Mouse (Mus musculus) adrenal gland, postnatal 14 days (tissue): ENCODE results near the gene Eif4g3. TPM values are rescaled to one million over a fixed set of nuclear protein-coding genes. Genes with fewer than 3 reads are reported as not detected.

Source experiments
- DNase-seq: peaks from one replicate; pipeline ENCODE4 v3.0.0; 2021; ENCODE audit warnings: mixed read lengths
- total RNA-seq: library from RNA; stranded (reverse); gene quantifications from 2 replicates; pipeline ENCODE4 v1.2.3, GENCODE M21; 2021

Gene Eif4g3
- total RNA-seq, 1 experiment from 2014 or later: 104 TPM

- DNase-seq: no peak
These were observed 70.8 kb downstream of the Eif4g3 start for GRCm38 (mm10) chr4:138063372-138064265.

GRCm38 (mm10) chr4:138064882-138065592 is 72.2 kb downstream of the Eif4g3 start:
- no peak for DNase-seq

- DNase-seq: no peak
These were observed 72.9 kb downstream of the Eif4g3 start for GRCm38 (mm10) chr4:138065593-138066169.

- no peak for DNase-seq
These were observed 73.6 kb downstream of the Eif4g3 start for GRCm38 (mm10) chr4:138066421-138066820.

DNA sequence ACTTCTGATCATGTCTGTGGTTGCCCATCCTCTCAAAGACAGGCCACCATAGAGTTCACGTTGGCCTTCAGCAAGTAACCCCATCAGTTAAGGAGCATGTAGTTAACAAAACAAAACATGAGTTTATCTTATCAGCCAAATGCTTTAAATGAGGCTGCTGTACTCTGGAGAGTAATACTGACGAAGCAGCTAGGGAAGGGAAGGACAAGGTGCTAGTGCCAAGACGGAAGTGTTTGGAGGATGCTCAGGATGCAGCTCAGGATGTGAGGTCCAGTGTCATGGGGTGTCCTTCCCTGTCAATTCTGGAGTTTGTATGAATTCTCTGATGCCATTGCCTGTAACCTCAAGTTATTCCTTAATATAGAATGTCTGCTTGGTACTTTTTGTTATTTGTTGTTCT is 75.0 kb downstream of the Eif4g3 start:
- no peak for DNase-seq

- peak; percentile 56 for DNase-seq
These were observed 75.8 kb downstream of the Eif4g3 start for GRCm38 (mm10) chr4:138068598-138068997.

DNA sequence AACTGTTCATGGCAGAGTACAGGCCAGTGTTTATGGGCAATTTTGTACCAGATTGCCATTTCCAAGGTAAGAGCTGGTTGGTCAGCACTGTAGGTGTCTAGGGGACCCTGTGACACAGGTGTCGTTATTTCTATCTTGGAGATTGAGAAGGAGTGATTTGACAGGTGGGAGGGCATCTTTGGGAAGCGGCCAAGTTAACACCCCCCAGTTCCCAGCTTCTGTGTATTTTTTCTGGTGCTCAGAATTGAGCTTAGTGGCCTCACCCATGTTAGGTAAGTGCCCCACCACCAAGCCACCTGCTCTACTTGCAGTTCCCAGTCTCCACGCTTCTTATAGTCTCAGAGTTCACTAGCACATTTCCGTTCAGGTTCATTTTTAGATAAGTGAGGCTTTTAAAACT is 76.5 kb downstream of the Eif4g3 start:
- no peak for DNase-seq

GRCm38 (mm10) chr4:138071497-138071896 is 78.7 kb downstream of the Eif4g3 start:
- DNase-seq: no peak

- no peak for DNase-seq
These were observed 80.3 kb downstream of the Eif4g3 start for GRCm38 (mm10) chr4:138073086-138073485.

DNA sequence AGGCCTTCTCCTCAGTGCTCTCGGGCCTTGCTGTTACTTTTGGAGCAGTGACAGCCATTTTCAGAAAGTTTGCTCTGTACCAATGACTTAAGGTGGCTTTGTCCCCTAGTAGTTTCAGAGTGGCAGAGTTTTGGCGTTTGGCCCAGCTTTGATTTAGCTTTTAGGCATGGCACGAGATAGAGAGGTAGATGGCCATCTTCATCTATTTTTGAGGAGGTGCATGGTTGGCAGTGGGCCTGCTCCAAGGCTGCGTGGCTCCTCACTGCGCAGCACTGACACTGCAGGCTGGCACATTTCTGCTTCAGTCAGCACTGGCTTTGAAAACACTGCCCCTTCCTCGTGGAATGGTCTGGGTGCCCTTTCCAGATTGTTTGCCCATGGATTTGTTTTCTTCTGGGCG is 80.7 kb downstream of the Eif4g3 start:
- DNase-seq: peak; percentile 55

DNA sequence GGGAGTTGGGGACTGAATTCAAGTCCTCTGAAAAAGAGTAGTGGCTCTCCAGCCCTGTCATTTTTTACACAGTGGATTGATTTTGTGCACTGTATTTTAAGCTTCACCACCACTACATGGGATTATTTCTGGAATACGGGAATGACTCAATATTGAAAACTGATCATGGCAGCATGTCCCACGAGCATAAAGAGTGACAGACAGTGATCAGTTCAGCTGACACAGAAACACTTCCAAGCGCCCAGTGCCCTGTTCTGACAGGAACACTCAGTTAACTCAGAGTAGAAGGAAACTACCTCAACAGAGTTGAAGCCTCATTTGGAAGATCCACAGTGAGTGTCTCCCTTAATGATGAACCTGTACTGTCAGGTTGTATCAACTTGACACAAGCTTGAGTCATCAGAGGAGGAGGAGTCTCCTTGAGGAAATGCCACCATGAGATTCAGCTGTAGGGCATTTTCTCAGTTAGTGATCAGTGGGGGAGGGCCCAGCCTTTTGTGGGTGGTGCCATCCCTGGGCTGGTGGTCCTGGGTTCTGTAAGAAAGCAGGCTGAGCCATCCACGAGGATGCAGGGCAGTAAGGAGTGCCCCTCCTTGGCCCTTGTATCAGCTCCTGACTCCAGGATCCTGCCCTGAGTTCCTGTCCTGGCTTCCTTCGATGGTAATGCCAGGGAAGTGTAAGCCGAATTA is 82.2 kb downstream of the Eif4g3 start:
- no peak for DNase-seq

DNA sequence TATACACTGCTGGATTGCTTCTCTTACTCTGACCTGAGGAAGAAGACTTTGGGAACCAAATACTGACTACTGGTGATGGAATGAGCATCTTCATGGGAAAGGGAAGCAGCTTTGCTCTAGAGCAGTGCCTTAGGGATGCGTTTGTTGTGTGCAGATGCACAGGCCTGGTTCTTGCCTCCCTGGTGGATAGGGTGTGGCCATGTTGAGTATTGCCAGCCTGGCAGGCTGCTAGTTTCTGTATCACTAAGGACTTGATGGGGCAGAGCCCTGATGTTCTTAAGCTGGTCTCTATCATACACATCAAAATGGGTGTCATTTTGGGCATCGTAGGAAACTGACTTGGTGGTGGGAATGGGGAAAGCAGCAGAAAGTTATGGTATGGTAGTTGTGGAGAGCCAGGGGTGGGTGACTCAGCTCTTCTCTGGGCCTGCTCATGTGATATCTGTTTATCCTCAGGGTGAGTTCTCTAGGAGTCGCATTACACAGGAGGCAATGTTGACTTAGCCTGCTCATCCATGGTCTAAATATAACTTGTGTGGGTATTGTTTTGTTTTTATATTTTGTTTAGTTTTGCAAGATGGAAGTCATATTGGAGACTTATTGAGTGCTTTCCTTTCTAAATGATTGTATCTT is 85.0 kb downstream of the Eif4g3 start:
- DNase-seq: no peak

DNA sequence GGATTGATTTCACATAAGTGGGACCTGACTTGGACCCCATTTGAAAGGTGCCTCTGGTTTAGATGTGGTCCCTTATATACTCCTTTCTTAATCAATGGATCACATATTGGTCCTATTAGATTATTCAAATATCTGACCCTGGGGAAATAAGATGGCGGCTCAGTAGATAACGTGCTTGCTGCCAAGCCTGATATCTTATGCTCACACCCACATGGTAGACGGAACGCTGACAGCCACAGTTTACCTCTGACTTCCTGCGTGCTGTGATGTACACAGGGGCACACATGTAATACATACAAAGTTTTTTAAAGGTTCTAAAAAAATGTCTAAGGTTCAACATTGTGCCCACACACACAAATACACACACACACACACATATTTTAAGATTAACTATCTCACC is 86.4 kb downstream of the Eif4g3 start:
- DNase-seq: no peak

- no peak for DNase-seq
These were observed 89.6 kb downstream of the Eif4g3 start for GRCm38 (mm10) chr4:138082466-138082865.

DNA sequence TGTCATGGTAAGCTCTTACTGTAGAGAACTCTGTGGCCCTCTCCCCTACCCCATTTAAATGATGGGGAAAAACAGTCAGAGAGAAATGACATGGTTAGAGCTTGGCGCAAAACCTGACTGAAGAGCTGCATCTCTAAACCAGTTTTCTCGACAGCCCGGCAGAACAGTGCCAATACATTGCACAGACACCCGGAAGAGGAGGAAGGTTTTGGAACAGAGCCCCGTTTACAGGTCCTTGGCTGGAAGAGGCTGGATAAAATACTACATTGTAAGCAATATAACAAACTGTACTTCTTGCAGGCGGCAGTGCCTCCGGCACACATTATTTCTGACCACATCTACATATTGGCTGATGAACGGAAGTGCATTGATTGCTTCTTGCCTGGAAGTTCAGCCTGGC is 91.3 kb downstream of the Eif4g3 start:
- no peak for DNase-seq

DNA sequence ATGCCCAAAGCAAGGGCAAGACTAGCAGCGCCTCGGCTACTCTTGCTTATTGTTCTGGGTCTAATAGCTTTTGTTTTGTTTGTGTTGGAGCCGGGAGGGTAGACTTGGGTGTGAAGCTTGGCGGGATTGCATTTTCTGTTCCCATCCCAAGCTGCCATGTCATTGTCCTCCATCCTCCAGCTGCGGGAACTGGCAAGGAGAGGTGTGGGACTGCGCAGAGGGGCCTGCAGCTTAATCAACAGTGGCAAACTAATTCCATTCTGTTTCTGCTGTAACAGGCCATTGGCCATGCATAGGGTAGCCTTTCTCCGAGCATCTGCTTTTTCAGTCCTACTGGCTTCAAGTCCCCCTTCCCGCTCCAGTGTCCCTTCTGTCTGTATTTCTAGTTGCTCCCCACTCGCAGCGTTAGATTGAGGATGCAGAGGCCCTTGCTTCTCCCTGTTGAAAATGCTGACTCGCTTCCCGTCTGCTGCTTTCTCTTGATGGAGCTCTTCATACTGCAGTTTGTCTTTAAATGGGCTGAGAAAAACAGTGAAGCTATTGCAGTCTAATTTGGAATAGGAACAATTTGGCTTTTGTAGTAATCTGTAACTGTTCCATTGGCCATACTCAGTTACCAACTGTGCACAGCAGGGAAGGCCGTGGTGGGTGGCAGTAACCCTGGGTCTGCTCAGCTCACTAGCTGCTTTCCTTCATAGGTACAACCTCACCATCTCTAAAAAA is 92.2 kb downstream of the Eif4g3 start:
- DNase-seq: no peak

GRCm38 (mm10) chr4:138086949-138087348 is 94.1 kb downstream of the Eif4g3 start:
- DNase-seq: no peak

GRCm38 (mm10) chr4:138089512-138089911 is 96.7 kb downstream of the Eif4g3 start:
- DNase-seq: no peak

- no peak for DNase-seq
These were observed 98.9 kb downstream of the Eif4g3 start for GRCm38 (mm10) chr4:138091562-138092194.

DNA sequence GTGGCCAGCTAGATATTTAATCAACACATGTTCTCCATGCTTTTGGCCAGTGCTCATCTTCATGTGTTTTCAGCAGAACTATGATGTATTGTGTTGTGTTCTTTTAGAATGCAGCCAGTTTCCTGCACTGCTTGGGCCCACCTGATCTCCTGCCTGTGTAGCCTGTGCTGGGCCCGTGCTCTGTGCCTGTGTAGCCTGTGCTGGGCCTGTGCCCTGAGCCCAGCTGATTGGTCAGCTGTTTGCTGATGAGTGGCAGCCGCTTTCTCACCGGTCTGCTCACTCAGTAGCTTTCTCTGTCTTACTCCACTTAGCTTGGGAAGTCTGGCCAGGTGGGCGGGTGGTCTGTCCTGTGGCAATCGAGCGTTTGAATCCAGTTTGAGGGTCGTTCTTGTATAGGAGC is 107.6 kb downstream of the Eif4g3 start:
- no peak for DNase-seq

DNA sequence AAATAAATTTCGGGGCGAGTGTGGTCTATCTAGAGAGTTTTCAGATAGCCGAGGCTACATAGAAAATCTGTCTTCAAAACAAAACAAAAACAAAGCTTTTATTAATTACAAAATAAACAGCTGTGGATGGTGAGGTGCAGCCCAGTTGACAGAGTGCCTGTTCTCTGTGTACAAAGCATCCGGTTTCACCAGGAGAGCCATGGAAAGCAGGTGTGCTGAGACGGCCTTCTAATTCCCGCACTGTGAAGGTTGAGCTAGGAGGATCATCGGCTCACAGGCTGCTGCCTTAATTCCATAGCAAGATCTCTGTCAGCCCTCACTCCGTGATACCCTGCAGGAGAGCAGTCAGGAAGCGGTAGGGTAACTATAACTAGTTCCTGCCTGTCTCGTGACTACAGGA is 109.0 kb downstream of the Eif4g3 start:
- DNase-seq: no peak
